Mouse (Mus musculus) forebrain, embryonic 10.5 days (tissue): Measurements from ENCODE around the gene Slc25a43. TPM values are rescaled to one million over a fixed set of nuclear protein-coding genes. Genes with fewer than 3 reads are reported as not detected.

Experiments used
- DNase-seq: peaks from one replicate; pipeline ENCODE4 v3.0.0-alpha.2; 2017; ENCODE audit warnings: low spot score; ENCODE audit errors: extremely low spot score
- H3K27ac ChIP-seq: fragments of 300-500 bp; sonication (generic); 2 replicates; pipeline ENCODE4 v1.5.1; 2016; ENCODE audit warnings: mild to moderate bottlenecking
- H3K27me3 ChIP-seq: fragments of 300-500 bp; sonication (generic); 2 replicates; pipeline ENCODE4 v1.6.1; 2016; ENCODE audit warnings: mild to moderate bottlenecking; ENCODE audit not compliant: poor library complexity, severe bottlenecking
- H3K36me3 ChIP-seq: fragments of 300-500 bp; sonication (generic); replicated peaks from 2 replicates; pipeline ENCODE4 v1.6.1; 2016; ENCODE audit warnings: mild to moderate bottlenecking, moderate library complexity
- H3K4me1 ChIP-seq: fragments of 300-500 bp; sonication (generic); 2 replicates; pipeline ENCODE4 v1.6.1; 2016
- H3K4me3 ChIP-seq: fragments of 300-500 bp; sonication (generic); 2 replicates; pipeline ENCODE4 v1.5.1; 2016; ENCODE audit warnings: mild to moderate bottlenecking, moderate library complexity
- H3K9me3 ChIP-seq: fragments of 300-500 bp; sonication (generic); 2 replicates; pipeline ENCODE4 v1.6.1; 2016; ENCODE audit warnings: mild to moderate bottlenecking, moderate library complexity
- WGBS: fragments of 180-500 bp; shearing (Covaris S2); methylation state at CpG from one replicate; pipeline ENCODE4 v1.1.7; 2016; 5-methylcytosine and 5-hydroxymethylcytosine counted together
- polyA plus RNA-seq: library from polyadenylated mRNA; unstranded; fragments of >200 nt; fragmentation: Nextera tagmentation; extraction: Ambion mirVana; gene quantifications from 2 replicates; pipeline ENCODE4 v1.2.1, GENCODE M21; 2016

The Slc25a43 gene
- polyA plus RNA-seq, 1 experiment from 2014 or later, result 1.8 TPM

DNA sequence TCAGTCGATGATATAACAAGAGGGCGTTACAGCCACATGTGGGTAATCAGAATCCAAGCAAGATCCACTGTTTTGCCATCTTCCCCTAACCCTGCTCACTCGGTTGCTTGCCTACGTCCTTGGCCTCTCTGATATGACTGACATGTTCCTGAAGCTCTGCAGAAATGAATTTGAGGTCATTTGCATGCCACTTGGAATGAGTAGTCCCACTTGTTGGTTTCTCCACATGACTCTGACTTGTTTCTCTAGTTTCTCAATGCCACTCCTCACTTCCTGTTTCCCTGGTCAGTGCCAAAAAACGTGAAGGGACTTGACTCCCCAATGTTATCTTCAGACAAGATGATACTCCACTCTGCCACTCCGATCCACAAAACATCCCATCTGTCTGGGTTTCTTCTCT is 15.1 kb downstream of the Slc25a43 start:
- no peaks in the 10 kb centered on the region for H3K9me3 ChIP-seq
- no peak overlapping the region for H3K4me3 ChIP-seq
- no peak overlapping the region for H3K27ac ChIP-seq
- H3K4me1 ChIP-seq, result peaks cover 24% of the 10 kb centered on the region
- DNase-seq, result no peak
- no peaks in the 10 kb centered on the region for H3K36me3 ChIP-seq
- H3K27me3 ChIP-seq, result no peaks in the 10 kb centered on the region
- 71% methylated on average over 6 of the region's 6 CpGs for WGBS

DNA sequence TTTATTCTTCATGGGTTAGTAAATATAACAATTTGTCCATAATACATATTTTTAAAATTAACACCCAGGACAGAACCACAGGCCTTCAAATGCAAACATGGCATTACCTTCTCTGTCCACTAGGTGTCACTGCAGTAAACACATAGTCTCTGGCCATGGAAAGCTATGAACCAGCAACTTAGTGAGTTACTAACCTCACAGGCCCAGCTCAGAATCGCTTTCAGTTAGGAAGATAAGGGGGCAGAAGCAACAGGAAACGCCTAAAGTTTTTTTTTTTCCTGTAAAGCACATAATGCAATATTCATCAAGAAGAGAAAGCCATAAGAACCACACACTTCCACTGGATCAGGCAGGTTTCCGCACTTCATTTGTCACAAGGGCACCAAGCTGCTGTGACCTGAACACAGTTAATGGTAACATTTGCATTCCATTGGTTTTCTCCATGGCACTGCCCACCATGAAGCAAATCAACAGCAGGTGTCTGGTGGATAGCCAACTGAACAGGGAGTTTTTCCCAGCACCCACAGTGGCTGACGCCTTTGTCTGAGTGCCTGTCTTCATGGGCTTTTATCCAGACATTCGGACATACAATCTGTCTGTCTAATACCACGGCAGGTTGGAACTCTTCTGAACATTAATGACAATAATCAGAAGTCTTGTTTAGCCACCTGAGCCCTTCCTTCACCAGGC is 17.6 kb downstream of the Slc25a43 start:
- no peak overlapping the region for H3K4me3 ChIP-seq
- DNase-seq, result no peak
- H3K36me3 ChIP-seq, result no peaks in the 10 kb centered on the region

DNA sequence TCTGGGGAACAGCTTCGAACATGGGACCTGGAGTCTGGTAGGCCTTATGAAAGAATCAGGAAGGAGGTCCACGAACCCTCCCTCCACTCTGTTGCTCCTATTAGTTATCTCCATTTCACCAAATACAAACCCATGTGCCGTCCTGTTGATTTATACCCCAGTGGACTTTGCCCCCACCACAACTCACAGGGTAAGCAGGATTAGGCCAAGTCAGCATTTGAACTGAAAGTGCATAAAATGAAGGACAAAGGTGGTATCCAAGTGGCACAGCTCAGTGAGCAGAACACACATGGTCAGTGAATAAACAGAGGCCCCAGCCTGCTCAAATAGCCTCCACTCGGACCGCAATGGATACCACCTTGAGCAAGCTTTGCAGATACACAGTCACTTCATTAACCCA is 18.8 kb downstream of the Slc25a43 start:
- peaks cover 35% of the 10 kb centered on the region for H3K4me1 ChIP-seq
- WGBS, result 92% methylated on average over 5 of the region's 5 CpGs
- no peaks in the 10 kb centered on the region for H3K9me3 ChIP-seq
- no peaks in the 10 kb centered on the region for H3K27me3 ChIP-seq
- H3K4me3 ChIP-seq, result no peak overlapping the region
- DNase-seq, result no peak
- H3K27ac ChIP-seq, result peak overlapping the region; percentile 85
- no peaks in the 10 kb centered on the region for H3K36me3 ChIP-seq

More for the DNA sequence above, 17.6 kb downstream of the Slc25a43 start:
- Histone ChIP-seq H3K4me1 (peaks cover 35% of the 10 kb centered on the region), H3K27ac (peak overlapping the region; percentile 85; the same call in 1 of the 2 replicates), H3K9me3 (no peaks in the 10 kb centered on the region), H3K27me3 (no peaks in the 10 kb centered on the region)
- 60% methylated on average over 6 of the region's 6 CpGs for WGBS

DNA sequence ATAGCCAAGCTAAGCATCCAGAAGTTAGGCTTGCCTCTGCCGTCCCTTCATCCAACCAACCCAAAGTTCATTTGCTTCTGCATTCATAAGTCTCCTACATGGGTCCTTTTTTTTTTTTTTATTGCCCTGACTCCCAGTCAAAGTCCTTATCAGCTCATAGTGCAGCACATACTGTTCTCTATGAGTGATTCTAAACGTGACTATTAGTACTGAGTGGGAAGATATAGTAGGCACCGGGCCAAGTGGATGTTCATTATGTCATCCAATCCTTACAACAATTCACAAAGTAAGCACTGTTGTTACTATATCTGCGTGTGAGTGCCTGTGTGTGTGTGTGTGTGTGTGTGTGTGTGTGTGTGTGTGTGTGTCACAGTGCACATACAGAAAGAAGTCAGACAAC is 19.4 kb downstream of the Slc25a43 start:
- H3K27me3 ChIP-seq, result no peaks in the 10 kb centered on the region
- peaks cover 35% of the 10 kb centered on the region for H3K4me1 ChIP-seq
- no peaks in the 10 kb centered on the region for H3K9me3 ChIP-seq
- WGBS, result 74% methylated on average over 4 of the region's 4 CpGs
- H3K4me3 ChIP-seq, result peak overlapping the region; percentile 16; the same call in 1 of the 2 replicates
- no peaks in the 10 kb centered on the region for H3K36me3 ChIP-seq
- H3K27ac ChIP-seq, result peak overlapping the region; percentile 85
- no peak for DNase-seq

DNA sequence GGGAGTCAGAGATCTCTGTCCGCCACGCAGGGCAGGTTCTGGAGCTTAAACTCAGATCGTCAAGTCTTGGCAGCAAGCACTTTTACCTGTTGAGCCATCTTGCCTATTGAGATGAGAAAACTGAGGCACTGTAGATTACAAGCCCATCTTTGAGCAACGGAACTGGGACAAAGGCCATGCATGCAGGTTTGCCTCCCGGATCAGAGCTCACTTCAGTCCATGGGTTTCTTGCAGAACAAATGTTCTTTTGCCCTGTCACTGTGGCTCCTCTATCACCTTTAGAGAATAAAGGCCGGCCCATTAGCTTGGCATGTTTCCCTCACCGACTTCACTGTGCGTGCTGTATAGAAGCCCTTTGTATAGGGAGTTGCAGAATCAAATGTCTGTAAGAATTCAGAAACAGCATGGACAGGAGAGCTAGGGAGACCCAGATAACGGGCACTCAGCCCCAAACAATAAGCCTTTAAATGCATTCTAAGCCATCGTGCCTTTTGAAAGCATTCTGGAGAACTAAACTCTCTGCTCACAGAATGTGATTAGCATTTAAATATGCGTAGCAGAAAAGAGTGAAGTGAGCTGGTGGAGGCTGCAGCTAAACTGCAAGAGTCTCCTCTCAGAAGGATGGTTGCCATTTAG is 20.0 kb downstream of the Slc25a43 start:
- Histone ChIP-seq H3K4me1 (peaks cover 35% of the 10 kb centered on the region), H3K4me3 (peak overlapping the region; percentile 16; the same call in 1 of the 2 replicates), H3K27me3 (no peaks in the 10 kb centered on the region), H3K36me3 (no peaks in the 10 kb centered on the region), H3K27ac (peak overlapping the region; percentile 85), H3K9me3 (no peaks in the 10 kb centered on the region)
- 31% methylated on average over 11 of the region's 11 CpGs for whole genome bisulfite sequencing
- peak; percentile 26 for DNase-seq

DNA sequence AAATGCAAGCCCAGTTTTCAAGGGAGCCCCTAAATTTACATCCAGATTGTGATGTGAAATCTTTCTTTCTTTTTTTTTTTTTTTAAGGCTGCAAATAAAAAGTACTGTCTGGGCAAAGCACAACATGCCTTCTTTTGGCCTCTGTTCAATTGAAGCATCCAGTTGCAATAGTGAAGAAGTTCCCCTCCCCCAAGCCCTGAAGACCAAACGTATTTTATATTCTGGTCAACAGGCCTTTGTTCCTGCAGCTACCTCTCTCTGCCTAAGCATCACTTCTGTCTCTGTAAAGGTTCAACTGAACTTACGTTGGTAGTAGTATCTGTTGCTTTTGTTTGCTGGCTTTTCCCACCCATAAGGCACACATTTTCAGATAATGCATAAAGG is 20.5 kb downstream of the Slc25a43 start:
- Histone ChIP-seq H3K27ac (peak overlapping the region; percentile 85), H3K36me3 (no peaks in the 10 kb centered on the region), H3K27me3 (no peaks in the 10 kb centered on the region), H3K4me3 (no peak overlapping the region; the same call in 1 of the 2 replicates), H3K4me1 (peaks cover 35% of the 10 kb centered on the region), H3K9me3 (no peaks in the 10 kb centered on the region)
- 28% methylated on average over 2 of the region's 2 CpGs for whole genome bisulfite sequencing
- no peak for DNase-seq

DNA sequence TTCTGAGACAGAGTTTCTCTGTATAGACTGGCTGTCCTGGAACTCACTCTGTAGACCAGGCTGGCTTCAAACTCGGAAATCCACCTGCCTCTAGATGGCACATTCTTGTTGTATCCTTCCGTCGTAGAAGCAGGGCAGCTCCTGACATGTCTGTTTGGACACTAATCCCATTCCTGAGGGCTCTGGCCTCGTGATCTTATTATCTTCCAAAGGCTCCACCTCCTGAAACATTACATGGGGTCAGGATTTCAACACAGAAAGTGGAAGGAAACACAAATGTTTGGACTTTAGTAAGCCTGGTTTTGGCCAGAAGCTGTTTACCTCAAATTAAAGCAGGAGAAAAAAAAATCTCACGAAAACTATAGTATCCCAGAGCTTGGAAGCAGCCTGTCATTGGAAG is 23.9 kb downstream of the Slc25a43 start:
- no peak overlapping the region for H3K4me3 ChIP-seq
- peaks cover 23% of the 10 kb centered on the region for H3K4me1 ChIP-seq
- H3K27me3 ChIP-seq, result no peaks in the 10 kb centered on the region
- H3K9me3 ChIP-seq, result no peaks in the 10 kb centered on the region
- WGBS, result 66% methylated on average over 5 of the region's 5 CpGs
- DNase-seq, result no peak
- H3K27ac ChIP-seq, result no peak overlapping the region
- H3K36me3 ChIP-seq, result no peaks in the 10 kb centered on the region

DNA sequence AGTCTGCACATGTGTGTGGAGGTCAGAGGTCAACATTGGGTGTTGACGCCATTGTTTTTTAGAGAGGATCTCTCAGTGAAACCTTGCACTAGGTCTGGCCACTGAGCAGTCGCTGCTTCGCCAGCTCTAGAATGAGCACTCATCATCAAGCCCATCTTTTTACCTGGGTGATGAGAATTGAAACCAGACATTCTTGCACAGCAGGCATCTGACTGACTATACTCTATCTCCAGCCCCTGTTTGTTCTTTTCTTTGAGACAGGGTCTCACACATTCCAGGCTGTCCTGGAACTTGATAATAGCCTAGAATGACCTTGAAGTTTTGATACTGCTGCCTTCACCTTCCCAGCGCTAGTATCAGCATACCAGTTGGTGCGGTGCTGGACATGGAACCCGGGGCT is 29.1 kb downstream of the Slc25a43 start:
- no peaks in the 10 kb centered on the region for H3K9me3 ChIP-seq
- H3K36me3 ChIP-seq, result no peaks in the 10 kb centered on the region
- no peak for DNase-seq
- no peak overlapping the region for H3K27ac ChIP-seq
- H3K4me1 ChIP-seq, result no peaks in the 10 kb centered on the region
- H3K27me3 ChIP-seq, result no peaks in the 10 kb centered on the region
- WGBS, result 87% methylated on average over 6 of the region's 6 CpGs
- no peak overlapping the region for H3K4me3 ChIP-seq

DNA sequence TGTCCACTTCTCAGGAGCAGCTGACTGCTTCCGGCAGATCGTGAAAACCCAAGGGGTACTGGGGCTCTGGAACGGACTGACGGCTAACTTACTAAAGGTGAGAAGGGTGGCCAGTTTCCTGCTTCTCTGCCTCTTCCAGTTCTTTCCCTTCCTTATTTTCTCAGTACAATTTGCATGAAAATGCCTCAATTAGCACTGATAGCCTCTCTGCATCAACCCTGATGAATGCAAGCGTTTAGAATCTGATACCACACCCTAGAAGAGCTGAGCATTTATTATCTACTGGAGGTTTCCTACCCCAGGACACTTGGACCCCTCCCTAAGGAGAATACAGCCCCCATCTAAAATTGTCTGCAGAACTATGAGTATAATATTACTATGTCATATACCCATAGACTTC is 32.1 kb downstream of the Slc25a43 start:
- DNase-seq, result no peak
- 93% methylated on average over 5 of the region's 5 CpGs for WGBS
- no peaks in the 10 kb centered on the region for H3K9me3 ChIP-seq
- H3K36me3 ChIP-seq, result no peaks in the 10 kb centered on the region
- H3K4me3 ChIP-seq, result no peak overlapping the region
- H3K4me1 ChIP-seq, result no peaks in the 10 kb centered on the region
- no peak overlapping the region for H3K27ac ChIP-seq
- no peaks in the 10 kb centered on the region for H3K27me3 ChIP-seq

DNA sequence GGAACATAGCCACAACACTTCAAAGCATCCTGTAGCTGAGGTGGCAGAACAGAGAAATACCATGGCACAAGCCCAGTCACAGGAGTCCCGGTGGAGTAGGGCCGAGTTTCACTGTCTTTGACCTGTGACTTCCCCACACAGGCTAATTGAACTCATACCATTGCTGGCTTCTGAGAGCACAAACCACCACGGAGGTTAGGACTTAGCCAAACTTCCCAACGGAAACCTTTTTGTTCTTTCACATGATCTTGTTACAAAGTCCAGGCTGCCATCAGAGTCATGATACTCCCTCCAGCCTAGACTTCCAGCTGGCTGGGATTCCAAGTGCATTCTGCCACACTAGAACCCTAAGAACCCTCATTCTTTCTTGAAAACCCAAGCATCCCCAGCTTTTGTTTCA is 34.2 kb downstream of the Slc25a43 start:
- H3K4me3 ChIP-seq, result no peak overlapping the region
- H3K36me3 ChIP-seq, result no peaks in the 10 kb centered on the region
- H3K27me3 ChIP-seq, result no peaks in the 10 kb centered on the region
- WGBS, result 73% methylated on average over 4 of the region's 4 CpGs
- H3K4me1 ChIP-seq, result no peaks in the 10 kb centered on the region
- H3K9me3 ChIP-seq, result no peaks in the 10 kb centered on the region
- no peak overlapping the region for H3K27ac ChIP-seq
- DNase-seq, result no peak

DNA sequence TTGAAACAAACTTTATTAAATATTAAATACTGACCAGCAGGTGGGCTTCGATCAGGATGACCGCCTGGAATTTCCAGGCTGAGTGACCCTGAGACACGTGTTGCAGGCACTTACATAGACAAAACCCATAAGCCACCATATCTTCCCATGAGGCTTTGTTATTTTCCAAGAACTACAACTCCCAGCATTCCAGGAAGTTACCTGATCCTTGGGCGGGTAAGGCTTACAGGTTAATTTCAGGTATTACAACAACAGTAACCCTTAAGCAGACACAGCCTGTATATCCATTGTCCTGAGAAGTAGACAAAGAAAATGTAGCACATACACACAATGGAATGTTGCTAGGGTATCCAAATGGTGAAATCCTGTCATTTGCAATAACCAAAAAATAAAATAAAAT is 45.9 kb downstream of the Slc25a43 start:
- Histone ChIP-seq H3K27me3 (no peaks in the 10 kb centered on the region), H3K4me3 (no peak overlapping the region), H3K27ac (no peak overlapping the region), H3K36me3 (no peaks in the 10 kb centered on the region), H3K9me3 (no peaks in the 10 kb centered on the region), H3K4me1 (no peaks in the 10 kb centered on the region)
- WGBS, result 67% methylated on average over 4 of the region's 4 CpGs
- no peak for DNase-seq

DNA sequence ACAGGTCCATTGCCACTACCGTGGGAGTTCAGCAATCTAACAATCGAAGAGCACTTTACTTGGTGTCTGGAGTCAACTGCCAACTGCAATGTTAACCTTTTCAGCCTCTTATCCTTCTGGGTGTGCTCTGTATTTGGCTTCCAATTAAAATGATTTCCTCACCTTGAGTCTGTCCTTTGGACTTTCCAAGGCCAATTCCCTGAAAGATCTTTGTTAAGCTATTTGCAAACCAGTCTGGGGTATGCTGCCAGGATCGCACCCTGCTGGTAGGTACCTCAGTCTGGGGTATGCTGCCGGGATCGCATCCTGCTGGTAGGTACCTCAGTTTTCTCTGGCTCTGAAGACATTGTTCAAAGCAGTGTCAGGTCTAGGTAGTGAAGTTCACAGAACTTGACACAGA is 51.1 kb downstream of the Slc25a43 start:
- no peaks in the 10 kb centered on the region for H3K9me3 ChIP-seq
- no peak overlapping the region for H3K4me3 ChIP-seq
- WGBS, result 67% methylated on average over 5 of the region's 5 CpGs
- H3K27ac ChIP-seq, result no peak overlapping the region
- no peak for DNase-seq
- H3K4me1 ChIP-seq, result peaks cover 8% of the 10 kb centered on the region
- peaks cover 15% of the 10 kb centered on the region for H3K36me3 ChIP-seq
- no peaks in the 10 kb centered on the region for H3K27me3 ChIP-seq

DNA sequence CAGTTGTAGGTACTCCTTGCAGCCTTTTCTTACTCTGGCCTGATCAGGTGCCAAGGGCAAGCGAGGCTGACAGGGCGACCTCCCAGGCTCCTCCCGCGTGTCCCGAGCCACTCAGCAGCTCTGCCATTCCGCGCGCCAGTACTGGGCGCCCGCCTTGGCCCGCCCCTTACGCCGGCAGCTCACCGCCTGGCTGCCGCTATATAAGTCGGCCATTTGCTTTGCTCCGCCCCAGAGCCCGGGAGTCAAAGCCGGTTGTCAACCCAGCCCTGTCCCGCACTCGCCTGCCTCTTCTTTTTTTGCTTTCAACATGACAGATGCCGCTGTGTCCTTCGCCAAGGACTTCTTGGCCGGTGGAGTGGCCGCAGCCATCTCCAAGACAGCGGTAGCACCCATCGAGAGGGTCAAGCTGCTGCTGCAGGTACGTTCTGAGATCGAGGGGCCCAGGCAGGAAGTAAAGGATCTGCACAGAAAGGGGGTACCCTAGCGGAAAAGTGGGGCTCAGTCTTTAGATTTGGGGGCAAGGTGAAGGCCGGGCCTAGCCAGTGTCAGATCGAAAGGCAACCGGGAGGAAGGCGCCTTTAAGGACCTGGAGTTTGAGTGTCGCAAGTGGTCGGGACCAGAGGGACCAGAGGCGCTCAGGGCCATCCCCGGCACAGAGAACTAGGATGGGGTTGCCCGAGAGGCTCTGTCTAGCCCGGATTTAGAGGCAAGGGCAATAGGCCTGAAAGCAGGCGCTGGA is 52.1 kb downstream of the Slc25a43 start, which contains the start of gene Slc25a5:
Gene Slc25a5, plus strand, starts transcription at position 228 of the 739 bp plus-strand sequence.
- Histone ChIP-seq H3K4me1 (peaks cover 8% of the 10 kb centered on the region), H3K27me3 (no peaks in the 10 kb centered on the region), H3K4me3 (peak within 1 kb of the TSS; percentile 68), H3K27ac (peak within 1 kb of the TSS; percentile 90), H3K36me3 (peaks cover 15% of the 10 kb centered on the region), H3K9me3 (no peaks in the 10 kb centered on the region)
- WGBS, result 13% methylated on average over 41 of the region's 41 CpGs
- peak; percentile 77 for DNase-seq
